Mouse (Mus musculus): Measurements from ENCODE around the gene Gm20388.

- TF ChIP-seq CTCF (IDR thresholded peaks at IDR 0.05; ENCODE audit: low read depth) (no peak), EP300 (IDR thresholded peaks at IDR 0.05; ENCODE audit: low read depth) (no peak)
Observed at GRCm38 (mm10) chr8:120986022-120986421, 1075.4 kb downstream of the Gm20388 start.
